In genomic region chr10:110989729-110990128, GRCm38 (mm10) we compare ENCODE assay signal across 8 mouse cellular contexts. TPM values are rescaled to one million over a fixed set of nuclear protein-coding genes. Genes with fewer than 3 reads are reported as not detected.
DNase-seq lines count a peak whose midpoint lies in the region.

No protein-coding gene starts in this region.

- H3K27me3 ChIP-seq in heart, embryonic 10.5 days (ENCODE audit: insufficient read depth, poor library complexity, severe bottlenecking) = no peaks in the 10 kb centered on the region
- no peaks in the 10 kb centered on the region for H3K27me3 ChIP-seq in hindbrain, embryonic 10.5 days (ENCODE audit: insufficient read depth, poor library complexity, severe bottlenecking)

- peaks cover 27% of the 10 kb centered on the region for H3K4me1 ChIP-seq in heart, embryonic 10.5 days
- peaks cover 17% of the 10 kb centered on the region for H3K4me1 ChIP-seq in hindbrain, embryonic 10.5 days (replicated peaks)

- 53% methylated on average over 2 of the region's 2 CpGs for WGBS in heart, embryonic 10.5 days
- WGBS in hindbrain, embryonic 10.5 days = 75% methylated on average over 2 of the region's 2 CpGs

- H3K4me3 ChIP-seq in heart, embryonic 10.5 days = no peak overlapping the region
- H3K4me3 ChIP-seq in hindbrain, embryonic 10.5 days = no peak overlapping the region

- no peak overlapping the region for H3K27ac ChIP-seq in heart, embryonic 10.5 days
- H3K27ac ChIP-seq in hindbrain, embryonic 10.5 days = no peak overlapping the region

- no peaks in the 10 kb centered on the region for H3K36me3 ChIP-seq in heart, embryonic 10.5 days
- H3K36me3 ChIP-seq in hindbrain, embryonic 10.5 days = 0 out of 2 replicates have a peak, but pooled peaks cover 3% of the 10 kb centered on the region

- peak; percentile 75 for DNase-seq in kidney, adult 9 months
- no peak for DNase-seq in kidney, postnatal 4 days
- peak; percentile 65 for DNase-seq in 416B (ENCODE audit: low read depth)
- DNase-seq in CD4-positive, CD25-positive, alpha-beta regulatory T cell, adult 2 months (ENCODE audit: low read depth, low spot score) = peak; percentile 74
- DNase-seq in heart, embryonic 10.5 days (ENCODE audit: low spot score) = peak; percentile 30
- no peak for DNase-seq in gastrocnemius, adult 8-10 months (ENCODE audit: low spot score in 2 of 2)
- DNase-seq in layer of hippocampus, postnatal 25 days (ENCODE audit: extremely low spot score in 1 of 2, low spot score in 1 of 2) = no peak
- DNase-seq in hindbrain, embryonic 10.5 days (ENCODE audit: low spot score) = no peak

- no peaks in the 10 kb centered on the region for H3K9me3 ChIP-seq in heart, embryonic 10.5 days
- H3K9me3 ChIP-seq in hindbrain, embryonic 10.5 days = no peaks in the 10 kb centered on the region

RNA-seq across cellular contexts. Expression of gene Zdhhc17, which starts 20.2 kb away (rescaled TPM):
- polyA plus RNA-seq in heart, embryonic 10.5 days (2016; fragmentation: Nextera tagmentation; extraction: Ambion mirVana) = 20.9 and 21.7 TPM in 2 replicates
- total RNA-seq in gastrocnemius, adult 8-10 months (2022) = 10 to 100 TPM; 18.6 to 23.3 (median 21.5) TPM
- 10 to 100 TPM; 84.0 to 96.2 TPM for total RNA-seq in layer of hippocampus, postnatal 25 days (2021)
- polyA plus RNA-seq in hindbrain, embryonic 10.5 days (2016; fragmentation: Nextera tagmentation; extraction: Ambion mirVana) = 29.3 and 34.8 TPM in 2 replicates

Comparison
In these comparisons a context has a peak if more than half of its experiments do, and no peak if none do; other contexts are left out.
1. DNase-seq: peak in kidney, adult 9 months (single experiment), 416B (single experiment), CD4-positive, CD25-positive, alpha-beta regulatory T cell, adult 2 months (single experiment) and heart, embryonic 10.5 days (single experiment); none in kidney, postnatal 4 days (0 of 2), gastrocnemius, adult 8-10 months (0 of 2), layer of hippocampus, postnatal 25 days (0 of 2) and hindbrain, embryonic 10.5 days (single experiment).